Mouse (Mus musculus): Measurements from ENCODE around the gene Dvl1. TPM values are rescaled to one million over a fixed set of nuclear protein-coding genes. Genes with fewer than 3 reads are reported as not detected.

Gene Dvl1
- total RNA-seq, 2 experiments from 2014 or later, result 10.5 to 10.8 TPM

DNA sequence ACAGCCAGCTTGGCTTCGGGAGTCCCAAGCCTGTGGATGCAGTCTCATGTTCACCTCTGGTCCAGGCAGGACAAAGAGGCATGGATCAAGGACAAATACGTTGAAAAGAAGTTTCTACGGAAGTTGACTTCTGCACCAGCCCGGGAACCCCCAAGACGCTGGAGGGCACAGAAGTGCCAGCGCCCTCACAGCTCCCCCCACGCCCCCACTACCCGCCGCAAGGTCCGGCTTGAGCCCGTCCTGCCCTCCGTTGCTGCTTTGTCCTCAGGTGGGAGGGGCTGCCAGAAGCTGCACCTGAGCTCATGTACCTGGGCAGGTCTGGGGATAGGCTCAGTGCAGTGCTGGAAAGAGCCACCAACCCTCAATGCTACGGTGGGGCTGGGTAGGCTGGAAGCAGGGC, 56.0 kb downstream of the Dvl1 start:
- ATAC-seq (ENCODE audit: poor library complexity, severe bottlenecking), result no peak

DNA sequence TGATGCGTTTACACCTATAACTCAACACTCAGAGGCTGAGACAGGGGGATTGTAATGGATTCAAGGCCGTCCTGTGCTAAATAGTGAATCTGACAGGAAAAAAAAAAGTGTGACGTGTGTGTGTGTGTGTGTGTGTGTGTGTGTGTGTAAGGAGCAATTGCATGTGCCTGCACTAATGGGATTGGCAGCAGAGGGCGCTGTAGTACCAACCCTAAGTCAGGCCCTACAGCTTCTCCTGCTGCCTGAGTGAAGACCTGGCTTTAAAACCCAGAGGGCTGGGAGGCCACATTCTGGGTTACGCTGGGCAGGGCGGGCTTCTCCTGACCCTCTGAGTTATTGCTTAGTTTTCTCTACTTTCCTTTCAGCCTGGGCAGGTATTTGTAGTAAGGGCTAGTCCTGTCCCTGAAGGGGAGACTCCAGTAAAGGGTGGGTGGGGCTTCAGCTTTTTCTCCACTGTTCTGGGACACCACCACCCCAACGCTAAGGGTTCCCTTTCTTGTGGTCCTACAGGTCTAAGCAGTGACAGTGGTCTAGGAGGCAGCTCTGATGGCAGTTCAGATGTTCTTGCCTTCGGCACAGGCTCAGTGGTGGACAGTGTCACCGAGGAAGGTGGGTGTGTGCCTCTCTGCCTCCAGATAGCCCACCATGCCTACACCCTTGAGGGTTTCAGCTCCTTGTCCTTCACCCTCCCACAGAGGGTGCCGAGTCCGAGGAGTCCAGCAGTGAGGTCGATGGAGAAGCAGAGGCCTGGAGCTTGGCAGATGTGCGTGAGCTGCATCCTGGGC, 57.3 kb downstream of the Dvl1 start:
- no peak for ATAC-seq (ENCODE audit: poor library complexity, severe bottlenecking)

DNA sequence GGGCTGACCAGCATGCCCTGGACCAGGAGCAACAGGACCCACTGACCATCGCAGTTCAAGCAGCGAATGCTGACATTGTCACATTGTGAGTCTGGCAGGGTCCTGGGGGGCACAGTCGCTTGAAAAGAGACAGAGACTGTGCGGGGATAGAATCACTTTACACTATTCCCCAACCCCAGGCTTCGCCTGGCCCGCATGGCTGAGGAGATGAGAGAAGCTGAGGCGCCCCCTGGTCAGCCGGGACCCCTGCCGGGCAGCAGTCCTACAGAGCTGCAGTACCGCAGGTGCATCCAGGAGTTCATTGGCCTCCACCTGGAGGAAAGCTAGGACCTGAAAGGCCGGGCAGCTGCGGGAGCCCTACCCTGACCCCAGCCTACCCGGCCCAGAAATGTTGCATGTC, 58.4 kb downstream of the Dvl1 start:
- no peak for ATAC-seq (ENCODE audit: poor library complexity, severe bottlenecking)

GRCm38 (mm10) chr4:155906125-155906524, 58.9 kb downstream of the Dvl1 start:
- no peak for ATAC-seq (ENCODE audit: poor library complexity, severe bottlenecking)

DNA sequence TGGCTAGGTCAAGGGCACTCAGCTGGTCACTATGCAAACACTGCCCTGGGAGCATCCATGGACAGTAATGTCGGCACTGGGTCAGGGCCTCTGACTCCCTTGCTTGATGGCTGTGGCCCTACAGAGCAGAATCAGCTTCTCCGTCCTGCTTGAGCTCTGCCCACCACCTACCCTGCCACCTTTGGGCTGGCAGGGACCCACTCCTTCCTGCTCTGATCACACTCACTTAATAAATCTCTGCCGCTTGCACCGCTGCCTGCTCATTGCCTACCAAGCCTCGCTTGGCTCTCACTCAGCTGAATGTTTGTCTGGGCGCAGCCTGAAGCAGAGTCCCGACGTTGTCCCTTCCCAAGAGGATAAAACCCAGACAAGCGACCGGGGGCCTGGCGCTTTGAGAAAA, 59.8 kb downstream of the Dvl1 start:
- ATAC-seq (ENCODE audit: poor library complexity, severe bottlenecking), result no peak

GRCm38 (mm10) chr4:155908281-155908680, 61.1 kb downstream of the Dvl1 start:
- ATAC-seq (ENCODE audit: poor library complexity, severe bottlenecking), result no peak

DNA sequence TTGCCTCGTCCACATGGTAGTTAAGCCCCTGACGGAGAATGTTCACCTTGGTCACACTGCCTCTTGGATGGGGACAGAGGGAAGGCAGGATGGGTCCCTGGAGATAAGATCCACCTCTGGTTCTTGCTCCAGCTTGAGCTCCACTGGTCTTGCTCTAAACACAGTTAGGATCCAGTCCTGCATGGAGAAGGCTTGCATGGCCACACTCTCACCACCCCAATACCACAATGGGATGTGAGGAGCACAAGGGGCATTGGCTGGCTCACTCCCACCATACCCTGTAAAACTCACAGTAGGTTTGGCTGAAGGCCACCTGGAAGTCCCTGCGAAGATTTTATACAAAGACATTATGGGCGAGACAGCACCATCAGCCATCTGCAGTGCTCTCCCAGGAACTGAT, 61.5 kb downstream of the Dvl1 start:
- no peak for ATAC-seq (ENCODE audit: poor library complexity, severe bottlenecking)

Other genes starting within 250 kb of the Dvl1 start
- gene Slc35e2, start 246.0 kb upstream of the Dvl1 start, total RNA-seq (2015), result 10.1 and 18.8 TPM in 2 replicates
- 8.7 and 12.8 TPM in 2 replicates for gene Slc35e2, start 246.0 kb upstream of the Dvl1 start, total RNA-seq (2017)
- gene Cdk11b, start 222.5 kb upstream of the Dvl1 start, total RNA-seq (2015), result 43.2 and 57.8 TPM in 2 replicates
- gene Cdk11b, start 222.5 kb upstream of the Dvl1 start, total RNA-seq (2017), result 48.1 and 81.5 TPM in 2 replicates
- not detected in 2 replicates for gene Gm10563, start 202.0 kb upstream of the Dvl1 start, total RNA-seq (2015)
- not detected in 2 replicates for gene Gm10563, start 202.0 kb upstream of the Dvl1 start, total RNA-seq (2017)
- 0.18 and 0.20 TPM in 2 replicates for gene Mmp23, start 194.0 kb upstream of the Dvl1 start, total RNA-seq (2015)
- gene Mmp23, start 194.0 kb upstream of the Dvl1 start, total RNA-seq (2017), result 0.22 and 0.94 TPM in 2 replicates
- gene Mib2, start 178.2 kb upstream of the Dvl1 start, total RNA-seq (2015), result 5.9 and 6.4 TPM in 2 replicates
- 23.5 and 29.0 TPM in 2 replicates for gene Mib2, start 178.2 kb upstream of the Dvl1 start, total RNA-seq (2017)
- gene Fndc10, start 153.1 kb upstream of the Dvl1 start, total RNA-seq (2015), result 0.55 and 0.71 TPM in 2 replicates
- 0.26 and 0.45 TPM in 2 replicates for gene Fndc10, start 153.1 kb upstream of the Dvl1 start, total RNA-seq (2017)
- 130 and 132 TPM in 2 replicates for gene Ssu72, start 142.6 kb upstream of the Dvl1 start, total RNA-seq (2015)
- 125 and 133 TPM in 2 replicates for gene Ssu72, start 142.6 kb upstream of the Dvl1 start, total RNA-seq (2017)
- gene Tmem240, start 112.6 kb upstream of the Dvl1 start, total RNA-seq (2015), result 0.09 and 0.30 TPM in 2 replicates
- gene Tmem240, start 112.6 kb upstream of the Dvl1 start, total RNA-seq (2017), result 0.18 TPM in 1 of 2 replicates, not detected in the other
- gene Atad3a, start 86.3 kb upstream of the Dvl1 start, total RNA-seq (2015), result 13.5 and 14.1 TPM in 2 replicates
- gene Atad3a, start 86.3 kb upstream of the Dvl1 start, total RNA-seq (2017), result 17.8 and 22.9 TPM in 2 replicates
- not detected in 2 replicates for gene Vwa1, start 72.7 kb upstream of the Dvl1 start, total RNA-seq (2015)
- gene Vwa1, start 72.7 kb upstream of the Dvl1 start, total RNA-seq (2017), result 0.20 TPM in 1 of 2 replicates, not detected in the other
- gene Tmem88b, start 61.5 kb upstream of the Dvl1 start, total RNA-seq (2015), result 0.07 TPM in 1 of 2 replicates, not detected in the other
- gene Tmem88b, start 61.5 kb upstream of the Dvl1 start, total RNA-seq (2017), result not detected in 2 replicates
- not detected in 2 replicates for gene Ankrd65, start 57.0 kb upstream of the Dvl1 start, total RNA-seq (2015)
- gene Ankrd65, start 57.0 kb upstream of the Dvl1 start, total RNA-seq (2017), result not detected in 2 replicates
- 131 and 139 TPM in 2 replicates for gene Mrpl20, start 44.5 kb upstream of the Dvl1 start, total RNA-seq (2015)
- gene Mrpl20, start 44.5 kb upstream of the Dvl1 start, total RNA-seq (2017), result 49.5 and 50.2 TPM in 2 replicates
- 65.8 and 69.8 TPM in 2 replicates for gene Ccnl2, start 34.9 kb upstream of the Dvl1 start, total RNA-seq (2015)
- gene Ccnl2, start 34.9 kb upstream of the Dvl1 start, total RNA-seq (2017), result 93.7 and 95.6 TPM in 2 replicates
- 99.7 and 101 TPM in 2 replicates for gene Aurkaip1, start 16.1 kb upstream of the Dvl1 start, total RNA-seq (2015)
- gene Aurkaip1, start 16.1 kb upstream of the Dvl1 start, total RNA-seq (2017), result 131 and 143 TPM in 2 replicates
- not detected in 2 replicates for gene Mxra8, start 7.7 kb upstream of the Dvl1 start, total RNA-seq (2015)
- 1.2 TPM in 2 replicates for gene Mxra8, start 7.7 kb upstream of the Dvl1 start, total RNA-seq (2017)
- 0.93 and 1.4 TPM in 2 replicates for gene Tas1r3, start 16.0 kb downstream of the Dvl1 start, total RNA-seq (2015)
- gene Tas1r3, start 16.0 kb downstream of the Dvl1 start, total RNA-seq (2017), result 0.66 and 1.1 TPM in 2 replicates
- 9.1 and 11.7 TPM in 2 replicates for gene Cptp, start 22.0 kb downstream of the Dvl1 start, total RNA-seq (2015)
- gene Cptp, start 22.0 kb downstream of the Dvl1 start, total RNA-seq (2017), result 8.8 and 14.1 TPM in 2 replicates
- 35.0 and 40.9 TPM in 2 replicates for gene Ints11, start 22.1 kb downstream of the Dvl1 start, total RNA-seq (2015)
- 22.0 and 23.0 TPM in 2 replicates for gene Ints11, start 22.1 kb downstream of the Dvl1 start, total RNA-seq (2017)
- 11.4 and 14.1 TPM in 2 replicates for gene Pusl1, start 44.4 kb downstream of the Dvl1 start, total RNA-seq (2015)
- 8.9 and 11.5 TPM in 2 replicates for gene Pusl1, start 44.4 kb downstream of the Dvl1 start, total RNA-seq (2017)
- 19.4 and 22.3 TPM in 2 replicates for gene Acap3, start 44.4 kb downstream of the Dvl1 start, total RNA-seq (2015)
- gene Acap3, start 44.4 kb downstream of the Dvl1 start, total RNA-seq (2017), result 18.0 and 23.7 TPM in 2 replicates
- 65.3 and 67.7 TPM in 2 replicates for gene Ube2j2, start 96.4 kb downstream of the Dvl1 start, total RNA-seq (2015)
- 91.4 and 101 TPM in 2 replicates for gene Ube2j2, start 96.4 kb downstream of the Dvl1 start, total RNA-seq (2017)
- 30.3 and 40.1 TPM in 2 replicates for gene C1qtnf12, start 114.9 kb downstream of the Dvl1 start, total RNA-seq (2015)
- gene C1qtnf12, start 114.9 kb downstream of the Dvl1 start, total RNA-seq (2017), result 9.4 and 14.6 TPM in 2 replicates
- 3.5 and 3.6 TPM in 2 replicates for gene B3galt6, start 145.2 kb downstream of the Dvl1 start, total RNA-seq (2015)
- gene B3galt6, start 145.2 kb downstream of the Dvl1 start, total RNA-seq (2017), result 3.5 and 4.0 TPM in 2 replicates
- gene Sdf4, start 145.5 kb downstream of the Dvl1 start, total RNA-seq (2015), result 43.6 and 57.5 TPM in 2 replicates
- gene Sdf4, start 145.5 kb downstream of the Dvl1 start, total RNA-seq (2017), result 216 and 221 TPM in 2 replicates
- gene Tnfrsf4, start 166.4 kb downstream of the Dvl1 start, total RNA-seq (2015), result 1.5 and 2.1 TPM in 2 replicates
- 1.2 and 2.8 TPM in 2 replicates for gene Tnfrsf4, start 166.4 kb downstream of the Dvl1 start, total RNA-seq (2017)
- 2.7 and 10.3 TPM in 2 replicates for gene Tnfrsf18, start 178.8 kb downstream of the Dvl1 start, total RNA-seq (2015)
- gene Tnfrsf18, start 178.8 kb downstream of the Dvl1 start, total RNA-seq (2017), result 6.0 and 7.2 TPM in 2 replicates
- gene Ttll10, start 212.0 kb downstream of the Dvl1 start, total RNA-seq (2015), result not detected in 2 replicates
- not detected in 2 replicates for gene Ttll10, start 212.0 kb downstream of the Dvl1 start, total RNA-seq (2017)